Mouse (Mus musculus): ENCODE results near the gene Kirrel.

Gene Kirrel

GRCm38 (mm10) chr3:87079301-87079700 is 95.2 kb downstream of the Kirrel start:
- DNase-seq (ENCODE audit: low read depth): no peak

GRCm38 (mm10) chr3:87077681-87078080 is 96.9 kb downstream of the Kirrel start:
- no peak for DNase-seq (ENCODE audit: low read depth)

GRCm38 (mm10) chr3:87076899-87077298 is 97.6 kb downstream of the Kirrel start:
- DNase-seq (ENCODE audit: low read depth): no peak

- DNase-seq (ENCODE audit: low read depth): no peak
Observed at GRCm38 (mm10) chr3:87076161-87076560, 98.4 kb downstream of the Kirrel start.

GRCm38 (mm10) chr3:87072612-87073515 is 101.7 kb downstream of the Kirrel start:
- peak; percentile 81 for DNase-seq (ENCODE audit: low read depth)

GRCm38 (mm10) chr3:87072191-87072590 is 102.4 kb downstream of the Kirrel start:
- no peak for DNase-seq (ENCODE audit: low read depth)

GRCm38 (mm10) chr3:87067396-87067975 is 107.1 kb downstream of the Kirrel start:
- DNase-seq (ENCODE audit: low read depth): no peak

GRCm38 (mm10) chr3:87053939-87054338 is 120.6 kb downstream of the Kirrel start:
- DNase-seq (ENCODE audit: low read depth): no peak

- DNase-seq (ENCODE audit: low read depth): no peak
Observed at GRCm38 (mm10) chr3:87047801-87048200, 126.7 kb downstream of the Kirrel start.

GRCm38 (mm10) chr3:87041733-87042132 is 132.8 kb downstream of the Kirrel start:
- DNase-seq (ENCODE audit: low read depth): no peak

GRCm38 (mm10) chr3:87038500-87038899 is 136.0 kb downstream of the Kirrel start:
- no peak for DNase-seq (ENCODE audit: low read depth)

GRCm38 (mm10) chr3:87034061-87034460 is 140.5 kb downstream of the Kirrel start:
- DNase-seq (ENCODE audit: low read depth): no peak

GRCm38 (mm10) chr3:87033357-87033756 is 141.2 kb downstream of the Kirrel start:
- DNase-seq (ENCODE audit: low read depth): peak; percentile 42

GRCm38 (mm10) chr3:87030855-87031254 is 143.7 kb downstream of the Kirrel start:
- DNase-seq (ENCODE audit: low read depth): peak; percentile 43

All from fibroblast of lung, adult 2 months (primary cell).